Mouse (Mus musculus) CH12.LX (cell line): ENCODE measurements around the gene Serpina1e. TPM values are rescaled to one million over a fixed set of nuclear protein-coding genes. Genes with fewer than 3 reads are reported as not detected.

Experiments
- polyA plus RNA-seq: library from polyadenylated mRNA; unstranded; fragments of >175 nt; gene quantifications from 2 replicates; pipeline ENCODE4 v1.2.1, GENCODE M21; 2012; ENCODE audit warnings: low read depth; ENCODE audit not compliant: insufficient read length
- total RNA-seq, 2 experiments: library from RNA; depleted of rRNA; stranded (reverse); fragments of 300-350 nt in 1 of 2; fragments of >200 nt in 1 of 2; gene quantifications; 2 replicates each; pipeline ENCODE4 v1.2.3; 2012 to 2014

The Serpina1e gene
- total and polyA plus RNA-seq, 3 experiments, result not detected

Other genes starting within 250 kb of the Serpina1e start
- not detected in 2 replicates for gene Serpina1d, start 185.4 kb downstream of the Serpina1e start, total RNA-seq (2012; rRNA removed)
- not detected in 2 replicates for gene Serpina1d, start 185.4 kb downstream of the Serpina1e start, total RNA-seq (2014; rRNA removed)
- gene Serpina1d, start 185.4 kb downstream of the Serpina1e start, polyA plus RNA-seq, result not detected in 2 replicates
- gene Serpina1b, start 128.6 kb downstream of the Serpina1e start, total RNA-seq (2012; rRNA removed), result 0.08 TPM in 1 of 2 replicates, not detected in the other
- not detected in 2 replicates for gene Serpina1b, start 128.6 kb downstream of the Serpina1e start, total RNA-seq (2014; rRNA removed)
- not detected in 2 replicates for gene Serpina1b, start 128.6 kb downstream of the Serpina1e start, polyA plus RNA-seq
- not detected in 2 replicates for gene Serpina1a, start 95.4 kb downstream of the Serpina1e start, total RNA-seq (2012; rRNA removed)
- not detected in 2 replicates for gene Serpina1a, start 95.4 kb downstream of the Serpina1e start, total RNA-seq (2014; rRNA removed)
- not detected in 2 replicates for gene Serpina1a, start 95.4 kb downstream of the Serpina1e start, polyA plus RNA-seq
- gene Serpina1c, start 54.1 kb downstream of the Serpina1e start, total RNA-seq (2012; rRNA removed), result not detected in 2 replicates
- gene Serpina1c, start 54.1 kb downstream of the Serpina1e start, total RNA-seq (2014; rRNA removed), result not detected in 2 replicates
- gene Serpina1c, start 54.1 kb downstream of the Serpina1e start, polyA plus RNA-seq, result not detected in 2 replicates
- 0.34 TPM in 2 replicates for gene Serpina11, start 31.0 kb upstream of the Serpina1e start, total RNA-seq (2012; rRNA removed)
- 0.43 and 0.50 TPM in 2 replicates for gene Serpina11, start 31.0 kb upstream of the Serpina1e start, total RNA-seq (2014; rRNA removed)
- 0.27 and 0.45 TPM in 2 replicates for gene Serpina11, start 31.0 kb upstream of the Serpina1e start, polyA plus RNA-seq
- gene Serpina9, start 54.8 kb upstream of the Serpina1e start, total RNA-seq (2012; rRNA removed), result 0.08 and 0.13 TPM in 2 replicates
- 0.36 and 0.42 TPM in 2 replicates for gene Serpina9, start 54.8 kb upstream of the Serpina1e start, total RNA-seq (2014; rRNA removed)
- gene Serpina9, start 54.8 kb upstream of the Serpina1e start, polyA plus RNA-seq, result 0.23 TPM in 1 of 2 replicates, not detected in the other
- gene Serpina12, start 85.5 kb upstream of the Serpina1e start, total RNA-seq (2012; rRNA removed), result not detected in 2 replicates
- gene Serpina12, start 85.5 kb upstream of the Serpina1e start, total RNA-seq (2014; rRNA removed), result not detected in 2 replicates
- 0.08 and 0.09 TPM in 2 replicates for gene Serpina12, start 85.5 kb upstream of the Serpina1e start, polyA plus RNA-seq
- gene Serpina5, start 142.1 kb upstream of the Serpina1e start, total RNA-seq (2012; rRNA removed), result not detected in 2 replicates
- gene Serpina5, start 142.1 kb upstream of the Serpina1e start, total RNA-seq (2014; rRNA removed), result not detected in 2 replicates
- not detected in 2 replicates for gene Serpina5, start 142.1 kb upstream of the Serpina1e start, polyA plus RNA-seq
- not detected in 2 replicates for gene Serpina3a, start 153.7 kb upstream of the Serpina1e start, total RNA-seq (2012; rRNA removed)
- not detected in 2 replicates for gene Serpina3a, start 153.7 kb upstream of the Serpina1e start, total RNA-seq (2014; rRNA removed)
- not detected in 2 replicates for gene Serpina3a, start 153.7 kb upstream of the Serpina1e start, polyA plus RNA-seq
- not detected in 2 replicates for gene Serpina3b, start 169.0 kb upstream of the Serpina1e start, total RNA-seq (2012; rRNA removed)
- gene Serpina3b, start 169.0 kb upstream of the Serpina1e start, total RNA-seq (2014; rRNA removed), result not detected in 2 replicates
- gene Serpina3b, start 169.0 kb upstream of the Serpina1e start, polyA plus RNA-seq, result not detected in 2 replicates
- gene Serpina3c, start 194.9 kb upstream of the Serpina1e start, total RNA-seq (2012; rRNA removed), result not detected in 2 replicates
- not detected in 2 replicates for gene Serpina3c, start 194.9 kb upstream of the Serpina1e start, total RNA-seq (2014; rRNA removed)
- gene Serpina3c, start 194.9 kb upstream of the Serpina1e start, polyA plus RNA-seq, result not detected in 2 replicates